Mouse (Mus musculus) spleen, postnatal 14 days (tissue): ENCODE data around the gene Lmnb2.

ENCODE experiments used
- DNase-seq, 2 experiments: peaks; one replicate each; pipeline ENCODE4 v3.0.0; 2021 to 2022; ENCODE audit warnings: low spot score in 2 of 2

Lmnb2 gene

GRCm38 (mm10) chr10:80946684-80947437, 28.8 kb upstream of the Lmnb2 start:
- no peak for DNase-seq

- DNase-seq = no peak
Observed at GRCm38 (mm10) chr10:80944231-80944630, 26.2 kb upstream of the Lmnb2 start.

GRCm38 (mm10) chr10:80943701-80944100, 25.7 kb upstream of the Lmnb2 start:
- DNase-seq = no peak

- DNase-seq = no peak
Observed at GRCm38 (mm10) chr10:80942919-80943318, 24.9 kb upstream of the Lmnb2 start.

GRCm38 (mm10) chr10:80940988-80941347, 22.9 kb upstream of the Lmnb2 start:
- DNase-seq = no peak

- DNase-seq = no peak
Observed at GRCm38 (mm10) chr10:80940320-80940987, 22.4 kb upstream of the Lmnb2 start.

GRCm38 (mm10) chr10:80939671-80940070, 21.6 kb upstream of the Lmnb2 start:
- DNase-seq = peak; percentile 53 to 56

- no peak for DNase-seq
Observed at GRCm38 (mm10) chr10:80938831-80939550, 20.9 kb upstream of the Lmnb2 start.

- DNase-seq = no peak
Observed at GRCm38 (mm10) chr10:80937646-80938045, 19.6 kb upstream of the Lmnb2 start.

- DNase-seq = no peak
Observed at GRCm38 (mm10) chr10:80936810-80937164, 18.7 kb upstream of the Lmnb2 start.

GRCm38 (mm10) chr10:80936135-80936809, 18.2 kb upstream of the Lmnb2 start:
- no peak for DNase-seq

- DNase-seq = no peak
Observed at GRCm38 (mm10) chr10:80935698-80936097, 17.7 kb upstream of the Lmnb2 start.

GRCm38 (mm10) chr10:80935241-80935640, 17.2 kb upstream of the Lmnb2 start:
- no peak for DNase-seq

- DNase-seq = no peak
Observed at GRCm38 (mm10) chr10:80934136-80934985, 16.3 kb upstream of the Lmnb2 start.

- DNase-seq = no peak
Observed at GRCm38 (mm10) chr10:80933421-80933979, 15.5 kb upstream of the Lmnb2 start.

- no peak for DNase-seq
Observed at GRCm38 (mm10) chr10:80932700-80933420, 14.8 kb upstream of the Lmnb2 start.

- no peak for DNase-seq
Observed at GRCm38 (mm10) chr10:80932206-80932605, 14.2 kb upstream of the Lmnb2 start.

GRCm38 (mm10) chr10:80931695-80932094, 13.7 kb upstream of the Lmnb2 start:
- DNase-seq = no peak

GRCm38 (mm10) chr10:80931153-80931671, 13.2 kb upstream of the Lmnb2 start:
- DNase-seq = no peak
